Mouse (Mus musculus): Measurements from ENCODE around the gene Lars2. TPM values are rescaled to one million over a fixed set of nuclear protein-coding genes. Genes with fewer than 3 reads are reported as not detected.

Lars2 gene
- total and polyA plus RNA-seq, 3 experiments, result 12.3 to 13,100 (median 24.7) TPM

DNA sequence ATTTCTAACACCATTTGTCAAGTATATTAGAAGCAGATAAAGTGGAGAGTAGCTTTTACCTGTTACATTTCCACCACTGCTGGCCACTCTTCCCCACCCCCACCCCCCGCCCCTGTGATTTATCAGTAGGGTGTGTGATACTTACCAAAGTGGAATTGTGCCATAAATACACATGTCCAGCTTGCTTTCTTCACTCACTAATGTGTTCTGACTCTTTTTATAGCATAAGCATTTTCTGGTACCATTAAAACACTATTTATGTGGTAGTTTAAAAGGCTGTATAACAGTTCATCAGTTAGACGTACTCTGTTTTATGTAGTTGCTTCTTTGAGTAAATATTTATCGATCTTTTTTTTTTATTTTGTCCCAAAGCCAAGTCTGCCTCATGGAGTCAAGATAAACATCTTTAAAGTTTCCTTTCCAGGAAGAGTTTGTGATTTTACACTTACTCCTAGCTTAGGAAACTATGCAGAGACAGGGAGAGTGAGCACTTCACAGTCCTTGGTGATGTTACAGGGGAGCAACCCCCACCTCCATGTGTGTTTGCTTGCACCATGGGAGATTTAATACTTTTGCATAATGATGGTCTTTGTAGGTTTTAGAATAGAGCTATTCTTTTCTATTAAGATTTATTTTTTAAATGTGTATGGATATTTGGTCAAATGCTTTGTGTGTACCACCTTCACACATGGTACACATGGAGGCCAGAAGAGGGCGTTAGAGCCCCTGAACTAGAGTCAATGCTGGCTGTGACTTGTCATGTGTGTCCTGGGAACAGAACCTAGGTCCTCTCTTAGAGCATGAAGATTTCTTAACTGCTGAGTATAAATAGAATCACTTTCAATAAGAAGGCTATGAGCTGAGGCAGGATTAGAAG, 139.8 kb downstream of the Lars2 start:
- H3K27me3 ChIP-seq (ENCODE audit: insufficient read depth, low read length), result no peaks in the 10 kb centered on the region
- ATAC-seq (ENCODE audit: extremely low read depth, insufficient number of reproducible peaks, low FRiP score, poor library complexity, severe bottlenecking), result no peak
- peaks cover 81% of the 10 kb centered on the region for H3K36me3 ChIP-seq (replicated peaks)
- no peak for TF ChIP-seq POLR2AphosphoS5 (IDR thresholded peaks at IDR 0.05; ENCODE audit: insufficient replicate concordance, low read depth, low read length)
- no peak for TF ChIP-seq CTCF (IDR thresholded peaks at IDR 0.05; ENCODE audit: low read depth, low read length)
- TF ChIP-seq TAL1 (conservative IDR thresholded peaks at IDR 0.05; ENCODE audit: low read depth, low read length), result no peak
- TF ChIP-seq GATA1 (IDR thresholded peaks at IDR 0.05; ENCODE audit: borderline replicate concordance, low read length), result no peak
- no peak for TF ChIP-seq GATA2 (IDR thresholded peaks at IDR 0.05; ENCODE audit: borderline replicate concordance, low read depth, low read length)
- H3K9me3 ChIP-seq (replicated peaks), result no peaks in the 10 kb centered on the region
- DNase-seq (ENCODE audit: low spot score), result no peak
- no peak overlapping the region for H3K4me3 ChIP-seq (ENCODE audit: low read depth, low read length)
- H3K4me1 ChIP-seq (ENCODE audit: insufficient read depth, low read depth, low read length), result 0 out of 2 replicates have a peak, but pooled peaks cover 6% of the 10 kb centered on the region

DNA sequence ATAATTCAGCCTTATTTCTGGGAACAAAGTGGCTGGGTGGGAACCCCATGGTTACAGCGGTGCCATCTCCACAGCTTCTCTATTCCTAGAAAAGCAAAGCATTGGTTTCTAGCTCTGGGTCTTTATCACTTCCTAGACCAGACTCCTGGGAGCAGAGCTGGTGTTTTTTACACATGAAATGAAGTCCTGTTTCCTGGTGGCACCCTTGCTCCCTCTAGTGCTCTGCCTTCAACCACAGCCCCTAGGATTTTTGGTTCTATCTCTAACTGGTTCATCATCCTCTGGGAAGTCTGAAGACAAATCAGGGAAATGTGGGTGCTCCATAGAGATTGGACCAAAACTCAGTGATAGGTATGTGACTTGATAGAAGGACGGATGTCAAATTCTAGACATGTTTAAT, 140.7 kb downstream of the Lars2 start:
- H3K36me3 ChIP-seq (replicated peaks), result peaks cover 82% of the 10 kb centered on the region
- ATAC-seq (ENCODE audit: extremely low read depth, insufficient number of reproducible peaks, low FRiP score, poor library complexity, severe bottlenecking) (no peak), DNase-seq (ENCODE audit: low spot score) (no peak)
- H3K4me1 ChIP-seq (ENCODE audit: insufficient read depth, low read depth, low read length), result 0 out of 2 replicates have a peak, but pooled peaks cover 6% of the 10 kb centered on the region
- H3K9me3 ChIP-seq (replicated peaks), result no peaks in the 10 kb centered on the region
- H3K27me3 ChIP-seq (ENCODE audit: insufficient read depth, low read length), result no peaks in the 10 kb centered on the region
- TF ChIP-seq POLR2AphosphoS5 (IDR thresholded peaks at IDR 0.05; ENCODE audit: insufficient replicate concordance, low read depth, low read length) (no peak), TAL1 (conservative IDR thresholded peaks at IDR 0.05; ENCODE audit: low read depth, low read length) (no peak), GATA2 (IDR thresholded peaks at IDR 0.05; ENCODE audit: borderline replicate concordance, low read depth, low read length) (no peak), GATA1 (IDR thresholded peaks at IDR 0.05; ENCODE audit: borderline replicate concordance, low read length) (no peak)
- H3K4me3 ChIP-seq (ENCODE audit: low read depth, low read length), result no peak overlapping the region

DNA sequence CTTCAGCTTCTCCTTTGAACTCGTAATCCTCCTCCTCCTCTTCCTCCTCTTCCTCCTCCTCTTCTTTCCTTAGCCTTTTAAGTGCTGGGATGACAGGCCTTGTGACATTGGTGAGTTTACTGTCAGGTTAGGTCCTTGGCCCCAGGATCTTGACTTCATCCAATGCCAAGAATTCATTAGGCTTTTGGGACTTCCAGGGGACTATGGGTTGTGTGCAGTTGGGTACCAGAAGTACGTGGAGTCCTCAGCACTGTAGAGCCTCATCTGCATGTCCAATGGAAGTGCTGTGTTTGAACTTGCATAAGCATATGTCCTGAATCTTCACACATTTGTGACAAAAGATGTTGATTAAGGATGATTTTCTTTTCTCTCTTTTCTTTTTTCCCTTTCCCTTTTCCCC, 142.3 kb downstream of the Lars2 start:
- Histone ChIP-seq H3K36me3 (replicated peaks) (peaks cover 81% of the 10 kb centered on the region), H3K27me3 (ENCODE audit: insufficient read depth, low read length) (no peaks in the 10 kb centered on the region), H3K4me1 (ENCODE audit: insufficient read depth, low read depth, low read length) (0 out of 2 replicates have a peak, but pooled peaks cover 3% of the 10 kb centered on the region), H3K9me3 (replicated peaks) (no peaks in the 10 kb centered on the region), H3K4me3 (ENCODE audit: low read depth, low read length) (no peak overlapping the region)
- TF ChIP-seq TAL1 (conservative IDR thresholded peaks at IDR 0.05; ENCODE audit: low read depth, low read length) (no peak), GATA1 (IDR thresholded peaks at IDR 0.05; ENCODE audit: borderline replicate concordance, low read length) (no peak), GATA2 (IDR thresholded peaks at IDR 0.05; ENCODE audit: borderline replicate concordance, low read depth, low read length) (no peak), POLR2AphosphoS5 (IDR thresholded peaks at IDR 0.05; ENCODE audit: insufficient replicate concordance, low read depth, low read length) (no peak), CTCF (IDR thresholded peaks at IDR 0.05; ENCODE audit: low read depth, low read length) (no peak)
- ATAC-seq (ENCODE audit: extremely low read depth, insufficient number of reproducible peaks, low FRiP score, poor library complexity, severe bottlenecking), result no peak
- no peak for DNase-seq (ENCODE audit: low spot score)

DNA sequence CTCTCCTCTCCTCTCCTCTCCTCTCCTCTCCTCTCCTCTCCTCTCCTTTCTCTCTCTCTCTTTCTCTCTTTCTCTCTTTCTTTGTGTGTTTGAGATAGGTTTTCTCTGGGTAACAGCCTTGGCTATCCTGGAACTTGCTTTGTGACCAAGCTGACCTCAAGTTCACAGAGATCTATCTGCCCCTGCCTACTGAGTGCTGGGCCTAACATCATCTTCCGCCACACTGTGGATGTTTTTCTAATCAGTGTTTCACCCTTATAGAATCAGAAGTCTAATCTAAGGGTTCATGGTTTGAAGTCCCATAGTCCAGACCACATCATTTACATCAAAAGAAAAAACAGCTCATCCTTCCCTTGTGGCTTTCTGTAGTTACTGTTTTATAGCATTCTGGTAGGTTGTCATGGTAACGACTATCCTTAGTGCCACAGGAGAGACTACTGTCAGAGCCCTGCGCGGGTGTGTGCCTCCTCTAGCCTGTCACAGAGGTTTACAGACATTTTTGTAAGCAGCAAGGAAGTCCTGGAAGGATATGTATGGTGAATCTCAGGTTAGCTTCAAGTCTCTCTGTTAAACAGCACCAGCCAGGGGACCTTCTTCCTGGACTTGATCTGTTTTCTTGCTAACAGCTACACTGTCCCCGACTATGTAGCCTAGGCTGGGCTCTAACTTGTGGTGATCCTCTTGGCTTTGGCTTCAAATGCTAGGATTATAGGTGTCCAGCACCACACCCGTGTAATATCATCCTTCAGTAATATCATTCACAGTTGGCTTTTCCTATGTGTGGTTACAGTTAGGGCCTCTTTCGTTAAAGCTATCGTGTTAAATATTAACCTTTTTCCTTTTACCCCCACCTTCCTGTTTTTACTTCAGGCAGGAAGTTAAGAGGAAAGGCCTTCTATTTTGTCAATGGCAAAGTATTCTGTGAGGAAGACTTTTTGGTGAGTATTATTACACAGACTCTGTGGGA, 143.2 kb downstream of the Lars2 start:
- H3K36me3 ChIP-seq (replicated peaks), result peaks cover 78% of the 10 kb centered on the region
- no peak overlapping the region for H3K4me3 ChIP-seq (ENCODE audit: low read depth, low read length)
- no peak for TF ChIP-seq GATA1 (IDR thresholded peaks at IDR 0.05; ENCODE audit: borderline replicate concordance, low read length)
- TF ChIP-seq CTCF (IDR thresholded peaks at IDR 0.05; ENCODE audit: low read depth, low read length), result no peak
- TF ChIP-seq POLR2AphosphoS5 (IDR thresholded peaks at IDR 0.05; ENCODE audit: insufficient replicate concordance, low read depth, low read length), result no peak
- TF ChIP-seq GATA2 (IDR thresholded peaks at IDR 0.05; ENCODE audit: borderline replicate concordance, low read depth, low read length), result no peak
- TF ChIP-seq TAL1 (conservative IDR thresholded peaks at IDR 0.05; ENCODE audit: low read depth, low read length), result no peak
- no peaks in the 10 kb centered on the region for H3K9me3 ChIP-seq (replicated peaks)
- H3K4me1 ChIP-seq (ENCODE audit: insufficient read depth, low read depth, low read length), result 0 out of 2 replicates have a peak, but pooled peaks cover 3% of the 10 kb centered on the region
- H3K27me3 ChIP-seq (ENCODE audit: insufficient read depth, low read length), result no peaks in the 10 kb centered on the region
- ATAC-seq (ENCODE audit: extremely low read depth, insufficient number of reproducible peaks, low FRiP score, poor library complexity, severe bottlenecking), result no peak
- no peak for DNase-seq (ENCODE audit: low spot score)

DNA sequence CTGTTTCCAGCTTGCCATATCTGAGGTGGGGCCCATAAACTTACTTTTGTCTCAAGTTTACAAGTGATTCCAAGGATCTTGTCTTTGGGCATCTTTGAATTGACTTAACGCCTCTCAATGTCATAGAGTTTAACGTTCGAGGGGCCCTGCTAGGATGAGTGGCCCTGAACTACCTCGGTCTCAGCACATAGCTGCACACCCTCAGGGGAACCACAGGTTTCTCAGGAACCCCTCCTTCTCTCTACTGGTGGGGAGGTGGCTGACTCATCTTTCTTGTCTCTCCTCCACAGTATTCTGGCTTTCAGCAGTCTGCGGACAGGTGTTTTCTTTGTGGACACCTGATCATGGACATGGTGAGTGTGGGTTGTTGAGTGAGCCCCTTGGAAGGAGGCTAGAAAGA, 144.2 kb downstream of the Lars2 start:
- ATAC-seq (ENCODE audit: extremely low read depth, insufficient number of reproducible peaks, low FRiP score, poor library complexity, severe bottlenecking), result no peak
- TF ChIP-seq GATA1 (IDR thresholded peaks at IDR 0.05; ENCODE audit: borderline replicate concordance, low read length) (no peak), CTCF (IDR thresholded peaks at IDR 0.05; ENCODE audit: low read depth, low read length) (no peak), POLR2AphosphoS5 (IDR thresholded peaks at IDR 0.05; ENCODE audit: insufficient replicate concordance, low read depth, low read length) (no peak), GATA2 (IDR thresholded peaks at IDR 0.05; ENCODE audit: borderline replicate concordance, low read depth, low read length) (no peak), TAL1 (conservative IDR thresholded peaks at IDR 0.05; ENCODE audit: low read depth, low read length) (no peak)
- Histone ChIP-seq H3K4me1 (ENCODE audit: insufficient read depth, low read depth, low read length) (0 out of 2 replicates have a peak, but pooled peaks cover 3% of the 10 kb centered on the region), H3K4me3 (ENCODE audit: low read depth, low read length) (no peak overlapping the region), H3K36me3 (replicated peaks) (peaks cover 77% of the 10 kb centered on the region), H3K27me3 (ENCODE audit: insufficient read depth, low read length) (no peaks in the 10 kb centered on the region), H3K9me3 (replicated peaks) (no peaks in the 10 kb centered on the region)
- no peak for DNase-seq (ENCODE audit: low spot score)

Other genes starting within 250 kb of the Lars2 start
- not detected in 2 replicates for gene Clec3b, start 216.0 kb upstream of the Lars2 start, total RNA-seq (2014; fragmentation: Nextera tagmentation)
- not detected in 2 replicates for gene Clec3b, start 216.0 kb upstream of the Lars2 start, total RNA-seq (2017)
- gene Clec3b, start 216.0 kb upstream of the Lars2 start, polyA plus RNA-seq (2012), result 0.13 TPM in 1 of 2 replicates, not detected in the other
- not detected in 2 replicates for gene Cdcp1, start 150.9 kb upstream of the Lars2 start, total RNA-seq (2014; fragmentation: Nextera tagmentation)
- gene Cdcp1, start 150.9 kb upstream of the Lars2 start, total RNA-seq (2017), result 0.06 and 0.11 TPM in 2 replicates
- gene Cdcp1, start 150.9 kb upstream of the Lars2 start, polyA plus RNA-seq (2012), result not detected in 2 replicates
- gene Tmem158, start 106.2 kb upstream of the Lars2 start, total RNA-seq (2014; fragmentation: Nextera tagmentation), result not detected in 2 replicates
- gene Tmem158, start 106.2 kb upstream of the Lars2 start, total RNA-seq (2017), result not detected in 2 replicates
- not detected in 2 replicates for gene Tmem158, start 106.2 kb upstream of the Lars2 start, polyA plus RNA-seq (2012)
- gene Limd1, start 111.8 kb downstream of the Lars2 start, total RNA-seq (2014; fragmentation: Nextera tagmentation), result 30.3 and 31.2 TPM in 2 replicates
- gene Limd1, start 111.8 kb downstream of the Lars2 start, total RNA-seq (2017), result 22.8 and 24.9 TPM in 2 replicates
- gene Limd1, start 111.8 kb downstream of the Lars2 start, polyA plus RNA-seq (2012), result 12.8 and 14.0 TPM in 2 replicates
- gene Sacm1l, start 162.8 kb downstream of the Lars2 start, total RNA-seq (2014; fragmentation: Nextera tagmentation), result 42.3 and 43.3 TPM in 2 replicates
- gene Sacm1l, start 162.8 kb downstream of the Lars2 start, total RNA-seq (2017), result 54.7 and 59.7 TPM in 2 replicates
- gene Sacm1l, start 162.8 kb downstream of the Lars2 start, polyA plus RNA-seq (2012), result 1.8 and 2.0 TPM in 2 replicates

Data from G1E (cell line).